Mouse (Mus musculus) heart, embryonic 13.5 days (tissue): ENCODE data around the gene Lig4. TPM values are rescaled to one million over a fixed set of nuclear protein-coding genes. Genes with fewer than 3 reads are reported as not detected.

Experiments
- ATAC-seq: fragments of 200-750 bp; cut with Nextera tagmentation; 2 replicates; pipeline ENCODE4 v1.8.0; 2017; ENCODE audit warnings: moderate TSS enrichment; ENCODE audit not compliant: insufficient number of reproducible peaks, low FRiP score, low TSS enrichment; ENCODE audit errors: extremely low read depth
- H3K27ac ChIP-seq: fragments of 300-500 bp; sonication (generic); replicated peaks from 2 replicates; pipeline ENCODE4 v1.5.1; 2015; ENCODE audit warnings: moderate library complexity, mild to moderate bottlenecking, inconsistent platforms
- H3K27me3 ChIP-seq: fragments of 300-500 bp; sonication (generic); replicated peaks from 2 replicates; pipeline ENCODE4 v1.6.1; 2015; ENCODE audit warnings: mild to moderate bottlenecking, inconsistent platforms
- H3K36me3 ChIP-seq: fragments of 300-500 bp; sonication (generic); 2 replicates; pipeline ENCODE4 v1.6.1; 2015; ENCODE audit warnings: mild to moderate bottlenecking, inconsistent platforms
- H3K4me1 ChIP-seq: fragments of 300-500 bp; sonication (generic); 2 replicates; pipeline ENCODE4 v1.6.1; 2015; ENCODE audit warnings: inconsistent platforms
- H3K4me2 ChIP-seq: fragments of 300-500 bp; sonication (generic); 2 replicates; pipeline ENCODE4 v1.6.1; 2015; ENCODE audit warnings: inconsistent platforms, mild to moderate bottlenecking, moderate library complexity
- H3K4me3 ChIP-seq: fragments of 300-500 bp; sonication (generic); 2 replicates; pipeline ENCODE4 v1.5.1; 2015; ENCODE audit warnings: moderate library complexity, mild to moderate bottlenecking, inconsistent platforms
- H3K9ac ChIP-seq: fragments of 300-500 bp; sonication (generic); 2 replicates; pipeline ENCODE4 v1.6.1; 2015; ENCODE audit warnings: inconsistent platforms, mild to moderate bottlenecking, moderate library complexity
- H3K9me3 ChIP-seq: fragments of 300-500 bp; sonication (generic); 2 replicates; pipeline ENCODE4 v1.6.1; 2016; ENCODE audit warnings: inconsistent platforms
- WGBS: fragments of 180-500 bp; shearing (Covaris S2); methylation state at CpG from one replicate; pipeline ENCODE4 v1.1.7; 2015; ENCODE audit warnings: mixed read lengths; 5-methylcytosine and 5-hydroxymethylcytosine counted together
- polyA plus RNA-seq: library from polyadenylated mRNA; unstranded; fragments of >200 nt; fragmentation: Nextera tagmentation; extraction: Ambion mirVana; gene quantifications from 2 replicates; pipeline ENCODE4 v1.2.1, GENCODE M21; 2015

The Lig4 gene
- 3.8 and 4.0 TPM in 2 replicates for polyA plus RNA-seq

DNA sequence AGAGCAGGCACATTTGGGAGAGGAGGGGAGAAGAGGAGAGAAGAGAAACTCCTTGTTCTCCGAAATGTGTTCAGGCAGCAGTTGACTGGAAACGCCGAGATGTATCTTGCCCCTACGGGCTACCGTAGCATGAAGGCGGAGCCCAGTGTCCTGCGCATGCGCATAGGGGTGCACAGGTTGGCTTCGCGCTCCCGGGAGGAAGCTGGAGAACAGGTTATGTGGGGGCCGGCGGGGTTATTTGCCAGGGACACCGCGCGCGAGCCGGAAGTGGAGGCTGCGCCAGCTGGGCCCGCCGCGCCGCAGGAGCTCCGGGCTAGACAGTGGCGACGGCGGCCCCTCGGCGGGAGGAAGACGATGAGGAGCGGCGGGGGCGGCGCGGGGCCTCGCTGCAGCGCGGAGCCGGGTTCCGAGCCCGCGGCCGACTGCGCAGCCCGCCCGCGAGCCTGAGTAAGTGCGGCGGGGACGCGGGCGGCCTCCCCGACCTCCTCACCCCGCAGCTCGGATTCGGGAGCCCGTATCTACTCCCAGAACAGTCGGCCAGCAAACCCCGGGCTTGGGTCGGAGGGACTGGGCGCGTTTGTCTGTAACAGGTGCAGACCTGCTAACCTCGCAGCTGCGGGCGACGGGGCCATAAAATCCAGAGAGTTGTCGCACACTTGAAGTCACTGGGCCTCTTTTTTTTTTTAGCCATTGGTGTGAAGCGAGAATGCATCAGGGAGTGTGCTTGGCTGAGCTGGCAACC is at the start of gene Lig4, which contains the start of gene Abhd13:
TSS of gene Lig4 (minus strand) at position 114 of the 742 bp plus-strand sequence.
TSS of gene Abhd13 (plus strand) at position 135 of the 742 bp plus-strand sequence.
- peak within 1 kb of the TSS; percentile 86 for H3K27ac ChIP-seq
- H3K36me3 ChIP-seq = peaks cover 10% of the 10 kb centered on the region
- ATAC-seq = peak; percentile 74
- H3K4me1 ChIP-seq = peaks cover 43% of the 10 kb centered on the region
- H3K9me3 ChIP-seq = no peaks in the 10 kb centered on the region
- H3K27me3 ChIP-seq = no peaks in the 10 kb centered on the region
- WGBS = under 1% methylated on average over 68 of the region's 68 CpGs
- H3K9ac ChIP-seq = peak within 1 kb of the TSS; percentile 95
- peak within 1 kb of the TSS; percentile 98 for H3K4me3 ChIP-seq
- H3K4me2 ChIP-seq = peak within 1 kb of the TSS; percentile 93

DNA sequence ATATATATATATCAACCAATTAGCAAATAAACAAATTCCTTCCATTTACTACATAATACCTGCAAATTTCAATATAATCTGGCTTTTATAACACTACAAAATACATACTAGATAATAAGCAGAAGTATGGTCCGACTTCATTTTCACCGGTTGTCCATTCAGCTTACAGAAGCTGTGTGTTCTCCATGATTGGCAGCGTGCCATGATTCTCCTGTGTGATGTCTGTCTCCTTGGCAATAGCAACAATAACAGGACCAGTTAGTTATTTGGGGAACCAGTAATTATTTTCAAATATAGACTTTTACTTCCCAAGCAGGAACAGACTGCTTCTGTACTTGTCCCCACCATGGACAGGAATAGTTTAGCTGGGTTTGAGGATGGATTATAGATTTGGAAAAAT is 39.7 kb upstream of the Lig4 start:
- peaks cover 6% of the 10 kb centered on the region; the same call in 1 of the 2 replicates for H3K4me1 ChIP-seq
- H3K4me3 ChIP-seq = no peak overlapping the region
- H3K27ac ChIP-seq = no peak overlapping the region
- H3K36me3 ChIP-seq = no peaks in the 10 kb centered on the region
- no peak overlapping the region for H3K9ac ChIP-seq
- H3K27me3 ChIP-seq = no peaks in the 10 kb centered on the region
- ATAC-seq = no peak
- no peaks in the 10 kb centered on the region for H3K9me3 ChIP-seq
- 52% methylated on average over 3 of the region's 3 CpGs for WGBS
- H3K4me2 ChIP-seq = no peak overlapping the region

DNA sequence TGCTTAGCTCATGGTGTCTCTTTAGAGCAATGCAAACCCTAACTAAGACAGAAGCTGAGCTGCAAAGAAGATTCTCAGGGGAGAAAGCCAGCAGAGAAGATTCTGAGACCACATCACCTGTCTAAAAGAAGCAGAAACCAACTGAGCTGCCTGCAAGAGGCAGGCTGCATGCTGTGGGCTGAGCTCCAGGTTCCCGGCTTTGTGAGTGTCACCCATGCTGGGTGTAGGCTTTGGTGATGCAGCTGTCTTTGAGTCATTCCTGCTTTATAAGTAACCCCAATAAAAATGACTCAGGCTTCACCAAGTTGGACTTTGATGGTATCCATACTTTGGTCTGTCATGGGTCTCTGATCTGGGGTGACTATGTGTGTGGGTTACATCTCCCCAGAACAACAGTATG is 38.8 kb upstream of the Lig4 start:
- Histone ChIP-seq H3K36me3 (no peaks in the 10 kb centered on the region), H3K4me2 (no peak overlapping the region), H3K9me3 (no peaks in the 10 kb centered on the region), H3K27ac (no peak overlapping the region), H3K9ac (no peak overlapping the region), H3K27me3 (no peaks in the 10 kb centered on the region), H3K4me1 (peaks cover 6% of the 10 kb centered on the region; the same call in 1 of the 2 replicates), H3K4me3 (no peak overlapping the region)
- ATAC-seq = no peak
- WGBS = 75% methylated on average over 1 of the region's 1 CpGs

DNA sequence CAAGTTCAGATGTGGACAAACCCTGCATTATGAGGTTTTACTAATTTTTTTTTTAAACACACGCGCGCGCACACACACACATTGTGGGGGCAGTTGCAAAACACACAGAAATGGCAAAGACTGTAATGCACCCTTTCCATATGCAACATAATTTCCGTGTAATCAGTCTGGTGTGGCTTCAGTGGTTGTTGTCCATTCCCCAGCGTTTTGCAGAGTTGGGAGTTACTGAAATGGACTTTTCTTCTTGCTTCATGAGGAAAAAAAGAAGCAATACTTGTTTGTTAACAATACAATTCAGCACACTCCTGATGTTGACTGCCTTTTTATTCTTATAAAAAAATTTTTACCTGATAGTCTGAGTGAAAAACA is 30.2 kb upstream of the Lig4 start:
- H3K4me3 ChIP-seq = peak overlapping the region; percentile 54
- H3K9ac ChIP-seq = peak overlapping the region; percentile 74
- H3K4me2 ChIP-seq = peak overlapping the region; percentile 87
- H3K4me1 ChIP-seq = peaks cover 12% of the 10 kb centered on the region
- ATAC-seq = no peak
- no peaks in the 10 kb centered on the region for H3K36me3 ChIP-seq
- H3K27me3 ChIP-seq = peaks cover 19% of the 10 kb centered on the region; the same call in 1 of the 2 replicates
- WGBS = 34% methylated on average over 6 of the region's 6 CpGs
- H3K9me3 ChIP-seq = no peaks in the 10 kb centered on the region
- H3K27ac ChIP-seq = no peak overlapping the region

DNA sequence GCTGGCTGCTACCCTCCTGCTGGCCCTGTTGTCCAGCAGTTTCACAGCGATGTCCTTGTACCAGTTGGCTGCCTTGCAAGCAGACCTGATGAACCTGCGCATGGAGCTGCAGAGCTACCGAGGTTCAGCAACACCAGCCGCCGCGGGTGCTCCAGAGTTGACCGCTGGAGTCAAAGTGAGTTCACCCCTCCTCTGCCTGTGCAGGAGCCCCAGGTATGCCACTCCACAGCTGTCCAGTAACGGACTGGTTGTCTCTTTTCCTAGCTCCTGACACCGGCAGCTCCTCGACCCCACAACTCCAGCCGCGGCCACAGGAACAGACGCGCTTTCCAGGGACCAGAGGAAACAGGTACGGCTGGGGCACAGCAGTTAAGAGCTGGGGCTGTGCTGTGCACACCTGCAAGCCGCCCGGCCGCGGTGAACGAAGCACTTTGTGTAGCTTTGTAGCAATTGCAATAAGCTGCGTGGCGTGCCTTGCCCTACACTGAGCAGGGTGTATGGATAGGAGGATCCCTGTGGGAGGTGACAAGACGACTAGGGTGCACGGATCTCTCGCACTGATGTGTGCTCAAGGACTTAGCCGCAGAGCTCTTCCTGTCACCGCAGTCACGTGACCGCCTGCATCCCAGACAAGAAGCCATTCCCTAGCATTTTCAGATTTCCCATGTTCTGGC is 29.6 kb upstream of the Lig4 start:
- ATAC-seq = no peak
- 3% methylated on average over 29 of the region's 29 CpGs for WGBS
- peak overlapping the region; percentile 87 for H3K4me2 ChIP-seq
- peak overlapping the region; percentile 74 for H3K9ac ChIP-seq
- peaks cover 19% of the 10 kb centered on the region; the same call in 1 of the 2 replicates for H3K27me3 ChIP-seq
- peak overlapping the region; percentile 54 for H3K4me3 ChIP-seq
- H3K9me3 ChIP-seq = no peaks in the 10 kb centered on the region
- H3K4me1 ChIP-seq = peaks cover 12% of the 10 kb centered on the region
- H3K27ac ChIP-seq = no peak overlapping the region
- H3K36me3 ChIP-seq = no peaks in the 10 kb centered on the region

DNA sequence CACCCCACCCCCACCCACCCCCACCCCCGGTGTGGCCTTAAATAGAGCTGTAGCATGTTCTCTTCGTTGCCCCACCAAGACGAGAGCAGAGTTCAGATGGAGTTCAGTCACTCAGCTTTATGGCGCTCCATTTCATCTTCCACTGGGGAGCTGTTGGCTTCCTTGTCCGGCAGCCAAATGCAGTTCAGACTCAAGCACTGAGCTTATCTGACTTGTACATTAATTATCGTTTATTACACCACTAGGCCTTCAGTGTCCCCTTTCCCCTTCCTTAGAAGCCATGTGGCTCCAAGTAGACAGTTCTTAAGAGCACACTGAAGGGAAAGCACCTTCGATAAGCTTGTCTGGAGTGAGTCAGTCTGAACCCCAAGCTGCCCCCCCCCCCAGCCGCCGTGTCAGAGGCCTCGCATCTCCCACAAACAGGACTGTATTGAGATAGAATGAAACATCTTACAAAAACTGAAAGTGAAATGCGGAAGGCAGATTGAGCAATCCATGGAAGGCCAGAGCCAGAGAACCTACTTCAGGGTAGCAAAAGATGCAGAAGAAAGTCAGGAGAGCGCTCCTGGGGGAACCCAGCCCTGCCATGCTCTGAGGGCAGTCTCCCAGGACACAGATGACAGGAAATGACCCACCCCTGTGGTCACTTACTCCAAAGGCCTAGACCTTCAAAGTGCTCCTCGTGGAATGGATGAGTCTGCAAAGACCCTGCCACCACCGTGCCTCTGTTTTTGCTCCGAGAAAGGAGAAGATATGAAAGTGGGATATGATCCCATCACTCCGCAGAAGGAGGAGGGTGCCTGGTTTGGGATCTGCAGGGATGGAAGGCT is 28.9 kb upstream of the Lig4 start, which contains the start of gene Tnfsf13b:
TSS of gene Tnfsf13b (plus strand) at position 312 of the 830 bp plus-strand sequence.
- Histone ChIP-seq H3K4me1 (peaks cover 12% of the 10 kb centered on the region), H3K4me2 (peak within 1 kb of the TSS; percentile 87), H3K36me3 (no peaks in the 10 kb centered on the region), H3K27me3 (peaks cover 19% of the 10 kb centered on the region; the same call in 1 of the 2 replicates), H3K9me3 (no peaks in the 10 kb centered on the region), H3K9ac (peak within 1 kb of the TSS; percentile 74), H3K27ac (no peak within 1 kb of the TSS), H3K4me3 (peak within 1 kb of the TSS; percentile 54)
- 56% methylated on average over 16 of the region's 16 CpGs for WGBS
- no peak for ATAC-seq

DNA sequence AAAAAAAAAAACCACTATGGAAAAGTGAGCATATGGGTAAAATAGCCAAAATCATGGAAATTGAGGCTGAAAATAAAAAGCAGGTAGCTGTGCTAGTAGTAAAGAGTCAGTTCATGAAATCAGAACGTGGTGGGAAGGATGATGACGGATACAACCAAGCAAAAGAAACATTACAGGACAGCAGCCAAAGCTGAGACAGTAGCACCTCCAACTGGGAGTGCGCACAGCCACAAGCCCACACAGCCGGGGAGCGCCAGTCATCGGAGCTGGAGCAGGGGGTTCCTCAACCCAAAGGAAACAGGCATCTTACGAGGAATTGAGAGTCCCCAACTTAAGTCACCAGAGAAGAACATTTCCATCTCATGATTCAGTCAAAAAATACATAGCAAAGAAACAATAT is 26.6 kb upstream of the Lig4 start:
- Histone ChIP-seq H3K9me3 (no peaks in the 10 kb centered on the region), H3K4me2 (no peak overlapping the region), H3K27ac (no peak overlapping the region), H3K9ac (no peak overlapping the region), H3K4me1 (peaks cover 12% of the 10 kb centered on the region), H3K4me3 (no peak overlapping the region), H3K27me3 (peaks cover 19% of the 10 kb centered on the region; the same call in 1 of the 2 replicates), H3K36me3 (no peaks in the 10 kb centered on the region)
- WGBS = 71% methylated on average over 7 of the region's 7 CpGs
- ATAC-seq = no peak

DNA sequence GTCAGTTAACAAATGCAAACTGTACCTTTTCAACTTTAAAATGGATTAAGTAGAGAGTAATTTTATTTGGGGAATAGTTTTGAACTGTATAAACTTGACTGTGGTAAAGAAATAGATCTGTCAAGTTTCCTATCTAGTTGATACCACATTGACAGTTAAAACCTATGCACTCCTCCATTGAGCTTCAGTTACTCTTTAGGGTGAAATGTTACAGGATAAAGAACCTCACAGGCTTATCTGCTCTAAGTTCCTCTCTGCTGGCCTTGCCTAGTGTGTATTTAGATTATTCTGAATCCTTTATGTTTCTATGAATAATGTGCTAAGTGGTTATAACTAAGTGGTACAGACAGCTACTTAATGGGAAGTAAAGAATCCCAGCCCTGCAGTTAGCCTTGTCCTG is 2.7 kb upstream of the Lig4 start:
- Histone ChIP-seq H3K36me3 (peaks cover 16% of the 10 kb centered on the region), H3K27ac (no peak overlapping the region), H3K9me3 (no peaks in the 10 kb centered on the region), H3K4me1 (peaks cover 40% of the 10 kb centered on the region), H3K27me3 (no peaks in the 10 kb centered on the region), H3K9ac (no peak overlapping the region), H3K4me2 (no peak overlapping the region), H3K4me3 (no peak overlapping the region)
- no peak for ATAC-seq

DNA sequence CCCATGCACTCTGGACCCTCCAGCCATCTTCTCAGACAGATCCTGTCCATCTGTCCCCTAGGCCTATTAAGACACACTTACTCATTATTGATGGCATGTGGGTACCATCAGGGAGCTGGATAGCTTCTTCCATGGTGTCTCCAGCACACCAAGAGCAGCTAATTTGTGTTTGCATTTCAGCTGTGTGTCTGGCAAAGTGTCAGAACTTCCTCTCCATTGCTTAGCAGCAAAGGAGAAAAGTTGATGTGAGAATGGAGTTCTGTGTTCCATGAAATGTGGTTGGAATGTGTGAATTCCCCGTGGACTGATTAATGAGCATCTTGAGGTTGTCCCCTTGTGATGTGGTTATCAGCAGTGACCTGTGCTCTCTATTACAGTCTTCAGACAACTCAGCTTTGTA is 2.3 kb upstream of the Lig4 start:
- Histone ChIP-seq H3K27me3 (no peaks in the 10 kb centered on the region), H3K4me1 (peaks cover 43% of the 10 kb centered on the region), H3K9me3 (no peaks in the 10 kb centered on the region), H3K4me3 (no peak overlapping the region), H3K4me2 (no peak overlapping the region), H3K36me3 (peaks cover 16% of the 10 kb centered on the region), H3K27ac (no peak overlapping the region), H3K9ac (peak overlapping the region; percentile 40; the same call in 1 of the 2 replicates)
- WGBS = 51% methylated on average over 1 of the region's 1 CpGs
- no peak for ATAC-seq

DNA sequence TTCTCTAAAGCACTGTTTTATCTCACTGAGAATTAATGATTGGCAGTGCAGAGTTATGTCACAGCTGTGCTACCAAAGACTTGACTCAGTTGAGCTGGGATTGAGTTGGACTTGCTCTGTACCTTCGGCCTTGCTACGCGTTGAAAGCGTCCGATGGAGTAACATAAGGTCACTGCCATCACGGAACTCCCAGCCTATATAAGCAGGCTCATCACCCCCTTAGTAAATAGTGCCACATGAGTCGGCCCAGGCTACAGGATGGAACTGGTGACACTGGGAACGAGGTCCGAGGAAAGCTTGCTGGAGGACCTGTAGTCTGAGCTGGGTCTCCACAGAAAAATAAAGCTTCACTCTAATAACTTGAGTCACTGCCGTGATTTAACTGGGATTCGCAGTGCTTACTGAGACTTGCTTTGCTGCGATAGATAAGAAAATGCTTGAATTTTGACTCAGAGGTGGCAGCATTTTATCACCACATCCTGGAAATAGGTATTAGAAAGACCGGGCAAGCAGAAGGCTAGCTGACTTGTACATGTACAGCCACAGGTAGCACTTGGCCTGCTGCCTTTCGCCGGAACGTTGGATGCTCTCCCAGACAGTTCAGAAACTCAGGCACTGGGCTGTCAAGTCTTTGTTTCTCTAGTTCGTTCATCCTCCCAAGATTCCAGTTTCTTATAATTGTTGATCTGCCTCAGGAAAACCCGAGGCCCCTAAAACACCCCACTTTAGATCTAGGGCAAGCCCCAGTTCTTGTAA is 1.2 kb upstream of the Lig4 start:
- WGBS = 42% methylated on average over 18 of the region's 18 CpGs
- H3K27ac ChIP-seq = no peak overlapping the region
- H3K9ac ChIP-seq = peak overlapping the region; percentile 95
- H3K36me3 ChIP-seq = peaks cover 10% of the 10 kb centered on the region
- H3K27me3 ChIP-seq = no peaks in the 10 kb centered on the region
- no peaks in the 10 kb centered on the region for H3K9me3 ChIP-seq
- ATAC-seq = no peak
- peak overlapping the region; percentile 98 for H3K4me3 ChIP-seq
- peak overlapping the region; percentile 93 for H3K4me2 ChIP-seq
- peaks cover 43% of the 10 kb centered on the region for H3K4me1 ChIP-seq
